Mouse (Mus musculus): ENCODE data around the gene Olfr1351.
"Not testable (repeated sequence)": the region's sequence is repeated elsewhere in the genome, so short reads cannot be mapped to it uniquely, and the experiment has no call there.

- not testable (repeated sequence) for TF ChIP-seq POLR2A (IDR thresholded peaks at IDR 0.05; ENCODE audit: borderline replicate concordance, control insufficient read depth, low read depth, low read length); CTCF (IDR thresholded peaks at IDR 0.05; ENCODE audit: control insufficient read depth, insufficient read depth, low read length)
Observed at GRCm38 (mm10) chr10:79057370-79057769, 45.1 kb downstream of the Olfr1351 start.
